Mouse (Mus musculus): ENCODE measurements around the gene Ssc5d.

GRCm38 (mm10) chr7:4964988-4965387, 39.4 kb downstream of the Ssc5d start:
- TF ChIP-seq CTCF (IDR thresholded peaks at IDR 0.05; ENCODE audit: low read depth), result no peak
- no peak for TF ChIP-seq EP300 (IDR thresholded peaks at IDR 0.05; ENCODE audit: low read depth)

Data from liver, embryonic 14.5 days (tissue).